Mouse (Mus musculus) lung, adult 2 months (tissue): Measurements from ENCODE around the gene Sirt5. TPM values are rescaled to one million over a fixed set of nuclear protein-coding genes. Genes with fewer than 3 reads are reported as not detected.

ENCODE experiments used
- DNase-seq: peaks from one replicate; pipeline ENCODE4 v3.0.0; 2022
- H3K4me1 ChIP-seq: fragments of 200-500 bp; 2 replicates; pipeline ENCODE4 v1.6.1; 2011; ENCODE audit warnings: low read length; ENCODE audit not compliant: control insufficient read depth, insufficient read depth
- H3K4me3 ChIP-seq: fragments of 200-500 bp; replicated peaks from 2 replicates; pipeline ENCODE3; 2011; ENCODE audit warnings: low read depth, mild to moderate bottlenecking, control low read depth, low read length; ENCODE audit errors: extremely low read depth
- CTCF ChIP-seq: fragments of 200-500 bp; IDR thresholded peaks from 2 replicates; pipeline ENCODE4 v1.5.1; 2011; ENCODE audit warnings: mild to moderate bottlenecking, low read length, control low read depth; ENCODE audit not compliant: insufficient read depth
- POLR2A ChIP-seq: fragments of 200-500 bp; IDR thresholded peaks from 2 replicates; pipeline ENCODE4 v1.6.1; 2011; ENCODE audit warnings: low read depth, mild to moderate bottlenecking, control low read depth, low read length, borderline replicate concordance; ENCODE audit errors: extremely low read depth
- WGBS: fragments of 180-500 bp; shearing (Covaris S2); methylation state at CpG from one replicate; pipeline ENCODE4 v1.1.7; 2018; 5-methylcytosine and 5-hydroxymethylcytosine counted together
- polyA plus RNA-seq: library from polyadenylated mRNA; depleted of rRNA; stranded (reverse); fragments of >200 nt; gene quantifications from 2 replicates; pipeline ENCODE4 v1.2.3, GENCODE M21; 2012

The Sirt5 gene
- polyA plus RNA-seq, 1 experiment = 8.9 TPM

- DNase-seq = no peak
- TF ChIP-seq POLR2A (no peak), CTCF (no peak)
- no peaks in the 10 kb centered on the region for H3K4me1 ChIP-seq
- 56% methylated on average over 6 of the region's 6 CpGs for WGBS
- H3K4me3 ChIP-seq = no peak overlapping the region
These were observed 4.8 kb downstream of the Sirt5 start for GRCm38 (mm10) chr13:43370063-43370462.

DNA sequence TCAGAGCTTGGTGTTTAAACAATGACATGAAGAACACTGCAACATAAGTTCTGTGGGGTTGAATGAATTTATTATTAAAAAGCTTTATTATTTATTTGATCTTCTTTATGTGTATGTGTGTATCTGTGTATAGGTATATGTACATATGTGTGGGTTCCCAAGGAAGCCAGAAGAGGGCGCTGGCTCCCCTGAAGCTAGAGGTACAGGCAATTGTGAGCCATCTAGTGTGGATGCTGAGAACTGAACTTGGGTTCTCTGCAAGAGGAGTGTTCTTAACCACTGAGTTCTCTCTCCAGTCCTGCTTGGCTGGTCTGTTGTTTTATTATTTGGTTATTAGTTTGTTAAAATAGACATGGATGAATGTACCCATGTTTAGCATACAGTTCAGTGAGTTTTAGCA lies 7.6 kb downstream of the Sirt5 start:
- TF ChIP-seq POLR2A = no peak
- no peak for TF ChIP-seq CTCF

DNA sequence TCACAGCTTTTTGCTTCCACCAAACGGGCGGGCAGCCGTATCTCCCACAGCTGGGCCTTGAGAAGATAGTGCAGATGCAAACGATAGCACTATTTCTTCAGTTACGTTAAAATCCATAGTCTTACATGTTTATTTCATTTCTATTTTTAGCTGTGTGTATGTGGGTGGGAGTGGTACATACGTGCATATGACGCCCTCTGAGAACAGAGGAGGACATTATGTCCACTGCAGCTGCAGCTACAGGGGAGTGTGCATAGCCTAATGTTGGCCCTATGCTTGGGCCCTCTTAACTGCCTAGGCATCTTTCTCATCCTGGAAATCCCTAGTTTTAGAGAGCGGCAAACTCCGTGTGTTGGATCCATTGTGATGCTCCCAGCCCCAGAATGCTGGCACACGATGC lies 8.9 kb downstream of the Sirt5 start:
- no peak for DNase-seq
- Histone ChIP-seq H3K4me1 (no peaks in the 10 kb centered on the region), H3K4me3 (no peak overlapping the region)
- TF ChIP-seq CTCF (no peak), POLR2A (no peak)
- WGBS = 75% methylated on average over 10 of the region's 10 CpGs

More for the DNA sequence above, 7.6 kb downstream of the Sirt5 start:
- no peak for DNase-seq
- Histone ChIP-seq H3K4me1 (no peaks in the 10 kb centered on the region), H3K4me3 (no peak overlapping the region)
- WGBS = 77% methylated on average over 1 of the region's 1 CpGs

DNA sequence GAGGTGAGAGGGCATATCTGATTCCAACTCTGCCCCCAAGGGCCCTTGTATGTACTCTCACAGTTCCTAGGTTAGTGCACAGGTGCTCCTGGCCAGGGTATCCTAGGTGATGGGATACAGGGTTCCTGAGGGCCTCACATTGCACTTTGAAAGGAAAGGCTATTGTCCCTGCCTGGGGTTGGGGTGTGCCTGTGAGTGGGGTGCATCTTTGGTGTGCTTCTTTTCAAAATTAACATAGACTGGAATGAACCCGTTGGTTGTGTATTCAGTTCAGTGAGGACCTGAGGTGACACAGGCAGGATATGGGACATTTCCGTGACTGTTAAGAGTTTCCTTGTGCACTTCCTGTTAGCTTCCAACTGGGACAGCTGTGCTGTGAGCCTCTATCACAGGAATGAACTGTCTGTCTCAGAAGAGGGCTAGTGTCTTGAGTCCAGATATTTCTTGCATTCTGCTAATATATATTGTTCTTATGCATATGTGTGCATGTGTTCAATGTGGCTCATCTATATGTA lies 9.7 kb downstream of the Sirt5 start:
- no peak overlapping the region for H3K4me3 ChIP-seq
- H3K4me1 ChIP-seq = no peaks in the 10 kb centered on the region
- WGBS = 44% methylated on average over 2 of the region's 2 CpGs
- DNase-seq = no peak
- TF ChIP-seq CTCF (no peak), POLR2A (no peak)

- no peak for DNase-seq
- TF ChIP-seq POLR2A (no peak), CTCF (no peak)
- 54% methylated on average over 3 of the region's 3 CpGs for WGBS
- H3K4me3 ChIP-seq = no peak overlapping the region
- no peaks in the 10 kb centered on the region for H3K4me1 ChIP-seq
These were observed 14.7 kb downstream of the Sirt5 start for GRCm38 (mm10) chr13:43379989-43380388.

GRCm38 (mm10) chr13:43385321-43385720 lies 20.0 kb downstream of the Sirt5 start:
- no peaks in the 10 kb centered on the region for H3K4me1 ChIP-seq
- TF ChIP-seq POLR2A (no peak), CTCF (no peak)
- 98% methylated on average over 10 of the region's 10 CpGs for WGBS
- H3K4me3 ChIP-seq = no peak overlapping the region
- no peak for DNase-seq

DNA sequence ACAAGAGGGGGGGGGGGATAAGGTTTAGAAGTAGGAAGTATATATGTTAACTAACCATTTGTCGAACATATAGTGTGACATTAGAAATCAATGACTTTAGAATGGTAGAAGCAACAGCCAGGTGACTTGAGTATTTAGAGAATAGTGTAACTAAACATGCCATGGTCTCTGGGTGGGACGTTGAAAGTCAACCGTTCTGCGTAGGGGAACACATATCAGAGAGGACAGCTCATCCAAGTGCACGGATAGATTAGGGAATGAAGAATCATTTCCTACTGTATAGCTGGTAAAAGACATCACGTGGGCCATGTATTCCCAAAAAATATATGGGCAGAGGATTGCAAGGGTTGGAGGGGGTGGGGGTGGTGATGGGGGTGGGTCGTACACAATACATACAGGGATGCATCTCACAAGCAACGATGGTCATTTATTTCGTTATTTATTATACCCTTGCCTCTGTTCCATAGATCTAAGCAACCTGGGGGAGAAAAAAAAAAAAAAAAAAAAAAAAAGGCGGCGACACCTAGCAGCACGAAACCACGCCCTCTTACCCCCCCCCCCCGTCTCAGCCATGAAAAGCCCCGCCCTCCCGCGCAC lies 32.5 kb downstream of the Sirt5 start:
- DNase-seq = no peak
- TF ChIP-seq CTCF = no peak
- TF ChIP-seq POLR2A = no peak
- 46% methylated on average over 15 of the region's 17 CpGs for WGBS
- peaks cover 2% of the 10 kb centered on the region; the same call in 1 of the 2 replicates for H3K4me1 ChIP-seq
- H3K4me3 ChIP-seq = no peak overlapping the region

DNA sequence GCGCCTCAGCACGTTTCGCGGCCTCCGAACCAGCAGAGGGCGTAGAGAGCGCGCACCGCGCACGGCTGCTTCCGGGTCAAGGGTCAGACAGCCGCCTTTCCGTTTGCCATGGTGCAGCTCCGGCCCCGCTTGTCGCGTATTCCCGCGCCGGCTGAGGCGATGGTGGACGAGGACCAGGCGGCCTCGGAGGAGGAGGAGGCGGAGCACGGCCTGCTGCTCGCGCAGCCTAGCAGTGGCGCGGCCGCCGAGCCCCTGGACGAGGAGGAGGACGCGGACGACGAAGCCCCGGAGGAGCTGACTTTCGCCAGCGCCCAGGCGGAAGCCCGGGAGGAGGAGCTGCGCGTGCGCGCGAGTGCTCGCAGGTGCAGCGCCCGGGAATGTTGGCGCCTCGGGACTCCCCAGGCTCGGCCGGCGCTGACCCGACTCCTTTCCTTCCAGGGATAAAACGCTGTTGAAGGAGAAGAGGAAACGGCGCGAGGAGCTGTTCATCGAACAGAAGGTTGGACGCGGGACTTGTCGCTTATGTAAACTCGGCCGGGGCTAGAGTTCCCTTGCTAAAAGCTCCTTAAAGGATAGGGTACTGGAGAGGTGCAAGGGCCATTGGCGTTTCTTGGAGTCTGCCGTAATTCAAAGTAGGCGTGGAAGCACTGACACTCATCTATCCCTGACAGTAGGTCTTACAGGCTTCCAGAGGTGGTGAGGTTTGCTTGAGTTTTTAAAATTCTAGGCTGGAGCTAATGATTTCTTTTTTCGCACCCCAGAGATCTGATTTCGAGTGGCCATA lies 33.2 kb downstream of the Sirt5 start, which contains the start of gene Nol7:
Gene Nol7 (plus strand): TSS at position 94 of the 784 bp plus-strand sequence.
- 1% methylated on average over 71 of the region's 72 CpGs for WGBS
- Histone ChIP-seq H3K4me3 (peak within 1 kb of the TSS; percentile 98), H3K4me1 (peaks cover 2% of the 10 kb centered on the region; the same call in 1 of the 2 replicates)
- peak; percentile 84 for TF ChIP-seq POLR2A
- TF ChIP-seq CTCF = peak; percentile 66
- peak; percentile 99 for DNase-seq

DNA sequence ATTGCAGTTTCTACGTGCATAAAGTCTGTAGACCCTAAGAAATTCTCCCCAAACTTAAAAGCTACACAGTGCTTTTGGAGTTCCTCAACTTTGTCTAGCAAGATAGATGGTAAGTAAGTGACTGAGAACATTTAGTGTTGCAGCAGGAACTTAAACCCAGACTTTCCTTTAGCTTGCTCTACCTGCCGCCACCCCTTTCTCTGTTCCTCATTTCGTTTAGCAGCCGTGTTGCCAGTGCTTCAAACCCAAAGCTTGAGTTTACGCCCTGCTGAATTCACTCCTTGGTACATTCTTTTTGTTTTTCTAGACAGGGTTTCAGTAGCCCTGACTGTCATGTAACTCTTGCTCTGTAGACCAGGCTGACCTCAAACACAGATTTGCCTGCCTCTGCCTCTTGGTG lies 34.3 kb downstream of the Sirt5 start:
- H3K4me1 ChIP-seq = peaks cover 2% of the 10 kb centered on the region; the same call in 1 of the 2 replicates
- no peak overlapping the region for H3K4me3 ChIP-seq
- TF ChIP-seq CTCF (no peak), POLR2A (no peak)
- DNase-seq = no peak
- 83% methylated on average over 5 of the region's 5 CpGs for WGBS

GRCm38 (mm10) chr13:43412311-43412710 lies 47.0 kb downstream of the Sirt5 start:
- WGBS = 78% methylated on average over 7 of the region's 7 CpGs
- DNase-seq = no peak
- Histone ChIP-seq H3K4me1 (no peaks in the 10 kb centered on the region), H3K4me3 (no peak overlapping the region)
- TF ChIP-seq POLR2A (no peak), CTCF (no peak)
